Mouse (Mus musculus): ENCODE results near the gene P3h3. TPM values are rescaled to one million over a fixed set of nuclear protein-coding genes. Genes with fewer than 3 reads are reported as not detected.

P3h3 gene
- polyA plus RNA-seq, 1 experiment from 2014 or later: 13.4 TPM

- 81% methylated on average over 19 of the region's 19 CpGs for WGBS
- peaks cover 59% of the 10 kb centered on the region for H3K4me1 ChIP-seq (ENCODE audit: control insufficient read depth, insufficient read depth, low read length)
- no peak for ATAC-seq
- H3K4me2 ChIP-seq (ENCODE audit: low read length): peak overlapping the region; percentile 72
- H3K27ac ChIP-seq (ENCODE audit: low read length): peak overlapping the region; percentile 97
- H3K4me3 ChIP-seq (ENCODE audit: low read depth, low read length): peak overlapping the region; percentile 68
- H3K36me3 ChIP-seq (ENCODE audit: control insufficient read depth, insufficient read depth, low read length): peaks cover 5% of the 10 kb centered on the region; the same call in 1 of the 2 replicates
- no peaks in the 10 kb centered on the region for H3K27me3 ChIP-seq (ENCODE audit: control insufficient read depth, insufficient read depth, low read depth, low read length)
- peak overlapping the region; percentile 94; the same call in 1 of the 2 replicates for H3K9ac ChIP-seq (ENCODE audit: low read depth, low read length)
- H3K9me3 ChIP-seq (replicated peaks; ENCODE audit: control insufficient read depth, low read length, poor library complexity, severe bottlenecking): no peaks in the 10 kb centered on the region
These were observed 3.7 kb upstream of the P3h3 start for GRCm38 (mm10) chr6:124861266-124861665.

GRCm38 (mm10) chr6:124860511-124860910 lies 3.0 kb upstream of the P3h3 start:
- peak overlapping the region; percentile 73 for H3K27ac ChIP-seq (ENCODE audit: low read length)
- peaks cover 5% of the 10 kb centered on the region; the same call in 1 of the 2 replicates for H3K36me3 ChIP-seq (ENCODE audit: control insufficient read depth, insufficient read depth, low read length)
- peak overlapping the region; percentile 50 for H3K9ac ChIP-seq (ENCODE audit: low read depth, low read length)
- no peaks in the 10 kb centered on the region for H3K9me3 ChIP-seq (replicated peaks; ENCODE audit: control insufficient read depth, low read length, poor library complexity, severe bottlenecking)
- H3K4me3 ChIP-seq (ENCODE audit: low read depth, low read length): no peak overlapping the region
- H3K4me2 ChIP-seq (ENCODE audit: low read length): peak overlapping the region; percentile 72
- ATAC-seq: no peak
- H3K27me3 ChIP-seq (ENCODE audit: control insufficient read depth, insufficient read depth, low read depth, low read length): no peaks in the 10 kb centered on the region
- WGBS: 64% methylated on average over 9 of the region's 9 CpGs
- H3K4me1 ChIP-seq (ENCODE audit: control insufficient read depth, insufficient read depth, low read length): peaks cover 63% of the 10 kb centered on the region

DNA sequence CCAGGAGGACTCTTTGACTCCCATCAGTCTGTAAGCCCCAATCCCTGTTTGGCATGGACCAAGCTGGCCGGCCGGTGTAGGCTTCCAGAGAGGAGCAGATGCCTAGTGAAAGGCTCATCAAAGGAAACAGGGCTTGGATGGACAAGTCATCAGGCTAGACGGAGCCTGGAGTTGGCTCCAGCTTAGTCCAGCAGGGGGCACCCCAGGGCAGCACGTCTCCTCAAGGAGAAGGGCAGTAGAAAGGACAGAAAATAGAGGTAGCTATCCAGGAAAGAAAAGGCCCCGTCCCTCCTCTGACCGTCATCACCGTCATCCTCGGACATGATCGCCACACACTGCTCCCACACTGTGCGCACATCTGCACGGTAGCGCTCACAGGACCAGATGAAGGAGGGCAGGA lies 2.2 kb upstream of the P3h3 start:
- no peak for ATAC-seq

GRCm38 (mm10) chr6:124858561-124859318 lies 1.2 kb upstream of the P3h3 start:
- H3K9ac ChIP-seq (ENCODE audit: low read depth, low read length): peak overlapping the region; percentile 96; the same call in 1 of the 2 replicates
- peaks cover 52% of the 10 kb centered on the region for H3K4me1 ChIP-seq (ENCODE audit: control insufficient read depth, insufficient read depth, low read length)
- H3K27ac ChIP-seq (ENCODE audit: low read length): peak overlapping the region; percentile 99
- peaks cover 5% of the 10 kb centered on the region; the same call in 1 of the 2 replicates for H3K36me3 ChIP-seq (ENCODE audit: control insufficient read depth, insufficient read depth, low read length)
- WGBS: 81% methylated on average over 28 of the region's 28 CpGs
- peak overlapping the region; percentile 76; the same call in 1 of the 2 replicates for H3K4me2 ChIP-seq (ENCODE audit: low read length)
- no peak overlapping the region for H3K4me3 ChIP-seq (ENCODE audit: low read depth, low read length)
- ATAC-seq: no peak
- H3K27me3 ChIP-seq (ENCODE audit: control insufficient read depth, insufficient read depth, low read depth, low read length): no peaks in the 10 kb centered on the region
- no peaks in the 10 kb centered on the region for H3K9me3 ChIP-seq (replicated peaks; ENCODE audit: control insufficient read depth, low read length, poor library complexity, severe bottlenecking)

More for the DNA sequence above, 2.2 kb upstream of the P3h3 start:
- H3K36me3 ChIP-seq (ENCODE audit: control insufficient read depth, insufficient read depth, low read length): peaks cover 5% of the 10 kb centered on the region; the same call in 1 of the 2 replicates
- peak overlapping the region; percentile 73 for H3K27ac ChIP-seq (ENCODE audit: low read length)
- H3K4me1 ChIP-seq (ENCODE audit: control insufficient read depth, insufficient read depth, low read length): peaks cover 57% of the 10 kb centered on the region
- peak overlapping the region; percentile 72 for H3K4me2 ChIP-seq (ENCODE audit: low read length)
- H3K9me3 ChIP-seq (replicated peaks; ENCODE audit: control insufficient read depth, low read length, poor library complexity, severe bottlenecking): no peaks in the 10 kb centered on the region
- no peaks in the 10 kb centered on the region for H3K27me3 ChIP-seq (ENCODE audit: control insufficient read depth, insufficient read depth, low read depth, low read length)
- peak overlapping the region; percentile 50 for H3K9ac ChIP-seq (ENCODE audit: low read depth, low read length)
- H3K4me3 ChIP-seq (ENCODE audit: low read depth, low read length): peak overlapping the region; percentile 15; the same call in 1 of the 2 replicates
- 5% methylated on average over 12 of the region's 12 CpGs for whole genome bisulfite sequencing

DNA sequence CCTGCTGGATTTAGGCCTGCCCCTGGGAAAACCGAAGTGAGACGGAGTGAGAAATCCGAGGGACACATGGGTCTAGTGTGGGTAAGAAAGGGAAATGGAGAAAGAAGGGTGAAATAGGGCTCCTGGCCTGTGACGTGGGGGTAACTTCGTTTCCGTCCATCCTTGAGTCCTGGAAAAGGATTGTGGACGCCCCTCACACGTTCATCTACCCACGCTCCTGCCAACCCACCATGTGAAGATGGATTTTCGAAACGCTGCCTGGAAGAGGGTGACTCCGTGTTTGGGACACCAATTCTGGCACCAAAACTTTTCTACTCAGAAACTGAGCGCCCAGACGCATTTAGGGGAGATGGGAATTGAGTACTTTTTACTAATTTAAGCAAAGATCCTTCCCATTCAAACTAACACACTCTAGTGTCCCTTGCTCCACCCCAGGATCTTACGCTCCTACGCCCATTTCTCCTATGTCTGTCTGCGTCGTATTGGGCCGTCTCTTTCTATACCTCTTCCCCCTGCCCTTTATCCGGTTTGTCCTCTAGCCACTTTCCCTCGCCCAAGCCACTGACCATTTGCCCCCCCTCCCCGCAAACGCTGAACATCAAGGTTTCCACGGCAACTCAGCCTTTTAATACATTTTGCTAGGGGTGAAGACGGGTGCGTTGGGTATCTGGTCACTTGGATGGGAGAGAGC lies 433 bp upstream of the P3h3 start:
- Histone ChIP-seq H3K9ac (ENCODE audit: low read depth, low read length) (peak overlapping the region; percentile 96), H3K9me3 (replicated peaks; ENCODE audit: control insufficient read depth, low read length, poor library complexity, severe bottlenecking) (no peaks in the 10 kb centered on the region), H3K4me3 (ENCODE audit: low read depth, low read length) (peak overlapping the region; percentile 72), H3K4me1 (ENCODE audit: control insufficient read depth, insufficient read depth, low read length) (peaks cover 52% of the 10 kb centered on the region), H3K27me3 (ENCODE audit: control insufficient read depth, insufficient read depth, low read depth, low read length) (no peaks in the 10 kb centered on the region), H3K36me3 (ENCODE audit: control insufficient read depth, insufficient read depth, low read length) (peaks cover 5% of the 10 kb centered on the region; the same call in 1 of the 2 replicates), H3K4me2 (ENCODE audit: low read length) (peak overlapping the region; percentile 76), H3K27ac (ENCODE audit: low read length) (peak overlapping the region; percentile 99)
- WGBS: 19% methylated on average over 26 of the region's 26 CpGs
- ATAC-seq: no peak

GRCm38 (mm10) chr6:124856321-124856720 lies 1.2 kb downstream of the P3h3 start:
- peak; percentile 90 for ATAC-seq
- Histone ChIP-seq H3K27me3 (ENCODE audit: control insufficient read depth, insufficient read depth, low read depth, low read length) (no peaks in the 10 kb centered on the region), H3K4me2 (ENCODE audit: low read length) (peak overlapping the region; percentile 76), H3K4me3 (ENCODE audit: low read depth, low read length) (peak overlapping the region; percentile 72), H3K9me3 (replicated peaks; ENCODE audit: control insufficient read depth, low read length, poor library complexity, severe bottlenecking) (no peaks in the 10 kb centered on the region), H3K36me3 (ENCODE audit: control insufficient read depth, insufficient read depth, low read length) (peaks cover 5% of the 10 kb centered on the region; the same call in 1 of the 2 replicates), H3K9ac (ENCODE audit: low read depth, low read length) (peak overlapping the region; percentile 96), H3K4me1 (ENCODE audit: control insufficient read depth, insufficient read depth, low read length) (peaks cover 38% of the 10 kb centered on the region), H3K27ac (ENCODE audit: low read length) (peak overlapping the region; percentile 99)
- WGBS: 8% methylated on average over 14 of the region's 14 CpGs

DNA sequence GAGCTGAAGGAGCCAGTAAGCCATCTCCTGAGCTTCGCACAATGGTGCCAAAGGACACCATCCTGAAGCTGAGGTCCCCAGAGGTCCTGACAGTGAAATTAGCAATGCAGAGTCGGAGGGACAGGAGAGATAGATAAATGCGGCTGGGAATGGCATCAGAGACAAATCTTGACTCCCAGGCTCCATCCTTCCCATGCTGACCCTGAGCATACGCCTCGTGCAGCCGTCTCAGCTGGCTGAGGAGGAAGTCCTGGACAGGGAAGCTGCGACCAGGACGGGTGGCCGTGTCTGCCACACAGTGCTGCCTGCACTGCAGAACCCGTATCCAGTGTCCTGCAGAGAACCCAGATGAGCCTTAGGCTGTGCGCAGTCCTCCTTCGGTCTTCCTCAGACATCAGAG lies 2.9 kb downstream of the P3h3 start:
- WGBS: 79% methylated on average over 12 of the region's 12 CpGs
- no peak overlapping the region for H3K4me2 ChIP-seq (ENCODE audit: low read length)
- H3K36me3 ChIP-seq (ENCODE audit: control insufficient read depth, insufficient read depth, low read length): no peaks in the 10 kb centered on the region
- H3K4me1 ChIP-seq (ENCODE audit: control insufficient read depth, insufficient read depth, low read length): peaks cover 21% of the 10 kb centered on the region
- no peaks in the 10 kb centered on the region for H3K27me3 ChIP-seq (ENCODE audit: control insufficient read depth, insufficient read depth, low read depth, low read length)
- H3K9ac ChIP-seq (ENCODE audit: low read depth, low read length): no peak overlapping the region
- no peak for ATAC-seq
- no peak overlapping the region for H3K4me3 ChIP-seq (ENCODE audit: low read depth, low read length)
- no peaks in the 10 kb centered on the region for H3K9me3 ChIP-seq (replicated peaks; ENCODE audit: control insufficient read depth, low read length, poor library complexity, severe bottlenecking)
- H3K27ac ChIP-seq (ENCODE audit: low read length): no peak overlapping the region

DNA sequence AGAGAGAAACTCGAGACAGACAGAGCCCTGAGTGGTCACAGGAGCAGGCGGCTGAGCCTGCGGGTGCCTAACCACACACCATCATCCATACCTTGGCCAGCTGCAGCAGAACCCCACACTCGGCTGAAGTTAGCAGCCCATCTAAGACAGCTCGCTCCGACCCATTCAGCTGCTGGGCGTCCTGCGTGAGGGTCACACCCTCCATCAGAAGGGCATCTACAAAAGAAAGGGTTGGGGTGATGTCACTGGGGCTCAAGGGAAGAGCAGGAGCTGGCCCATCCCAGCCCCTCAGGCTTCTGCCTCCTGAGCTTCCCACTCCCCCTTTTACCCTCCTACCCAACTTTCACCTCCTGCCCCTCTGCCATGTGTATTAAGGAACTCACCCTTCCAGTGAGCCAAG lies 7.0 kb downstream of the P3h3 start:
- Histone ChIP-seq H3K9ac (ENCODE audit: low read depth, low read length) (no peak overlapping the region), H3K4me2 (ENCODE audit: low read length) (no peak overlapping the region), H3K4me1 (ENCODE audit: control insufficient read depth, insufficient read depth, low read length) (peaks cover 5% of the 10 kb centered on the region), H3K4me3 (ENCODE audit: low read depth, low read length) (no peak overlapping the region), H3K9me3 (replicated peaks; ENCODE audit: control insufficient read depth, low read length, poor library complexity, severe bottlenecking) (no peaks in the 10 kb centered on the region), H3K27ac (ENCODE audit: low read length) (no peak overlapping the region), H3K27me3 (ENCODE audit: control insufficient read depth, insufficient read depth, low read depth, low read length) (no peaks in the 10 kb centered on the region), H3K36me3 (ENCODE audit: control insufficient read depth, insufficient read depth, low read length) (no peaks in the 10 kb centered on the region)
- ATAC-seq: no peak
- WGBS: 65% methylated on average over 8 of the region's 8 CpGs
